Mouse (Mus musculus) lung, adult 2 months (tissue): ENCODE data around the gene Efna2.

Experiments used
- CTCF ChIP-seq: fragments of 200-500 bp; IDR thresholded peaks from 2 replicates; pipeline ENCODE4 v1.5.1; 2011; ENCODE audit warnings: mild to moderate bottlenecking, low read length, control low read depth; ENCODE audit not compliant: insufficient read depth
- POLR2A ChIP-seq: fragments of 200-500 bp; IDR thresholded peaks from 2 replicates; pipeline ENCODE4 v1.6.1; 2011; ENCODE audit warnings: low read depth, mild to moderate bottlenecking, control low read depth, low read length, borderline replicate concordance; ENCODE audit errors: extremely low read depth

DNA sequence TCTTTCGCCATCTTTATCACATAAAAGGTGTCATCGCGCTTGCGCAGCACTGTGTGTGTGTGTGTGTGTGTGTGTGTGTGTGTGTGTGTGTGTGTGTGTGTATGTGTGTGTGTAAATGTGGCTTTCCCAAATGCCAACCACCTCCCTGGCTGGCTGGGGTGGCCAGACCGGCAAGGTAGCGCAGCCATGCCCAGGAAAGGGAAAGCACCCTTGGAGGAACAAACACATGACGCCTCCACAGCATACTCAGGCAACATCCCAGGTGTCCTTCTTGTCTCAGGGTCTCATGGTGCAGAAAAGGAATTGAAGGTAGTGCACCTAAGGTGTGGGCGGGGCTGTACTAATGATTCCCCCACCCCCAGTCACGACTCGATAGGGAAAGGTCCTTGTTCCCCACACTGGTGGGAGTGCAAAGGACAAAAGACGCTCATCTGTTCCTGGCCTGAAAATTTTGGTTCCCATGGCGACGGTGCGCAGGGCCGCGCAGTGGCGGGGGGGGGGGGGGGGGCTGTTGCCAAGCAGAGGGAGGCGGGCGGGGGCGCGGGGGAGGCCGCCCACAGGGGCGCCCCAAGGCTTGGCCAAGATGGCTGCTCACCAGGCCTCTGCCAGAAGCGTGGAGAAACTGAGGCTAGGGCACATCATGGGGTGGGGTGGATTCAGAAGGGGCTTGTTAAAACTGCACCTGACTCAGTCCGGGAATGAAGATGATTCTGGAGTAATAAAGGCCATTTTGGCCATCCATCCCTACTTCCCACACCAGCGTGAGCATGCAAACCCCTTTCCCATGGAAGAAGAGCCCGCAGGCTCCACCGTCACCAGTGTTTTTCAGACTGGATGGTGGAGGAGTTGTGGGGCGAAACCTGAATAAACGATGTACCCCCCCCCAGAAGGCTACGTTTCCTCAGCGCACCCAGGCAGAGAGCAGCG, 41.4 kb upstream of the Efna2 start:
- TF ChIP-seq CTCF, result no peak
- TF ChIP-seq POLR2A, result no peak
